Mouse (Mus musculus): ENCODE data around the gene Slc22a14. TPM values are rescaled to one million over a fixed set of nuclear protein-coding genes. Genes with fewer than 3 reads are reported as not detected.
"Not testable (repeated sequence)": the region's sequence is repeated elsewhere in the genome, so short reads cannot be mapped to it uniquely, and the experiment has no call there.

Gene Slc22a14
- total RNA-seq (2021), result not detected
- long read RNA-seq, experiment 1, result 0 reads
- long read RNA-seq, experiment 2, partial matches to known transcripts, result 0 of 1 reads
- long read RNA-seq, experiment 2, other reads (novel, unspliced or antisense), result 1 of 1 reads

- no peak for DNase-seq (ENCODE audit: low spot score in 2 of 2)
Measured at GRCm38 (mm10) chr9:119365284-119365683, at the start of gene Slc22a14. Gene Slc22a14, minus strand, starts transcription at chr9:119365553.

- no peak for DNase-seq (ENCODE audit: low spot score in 2 of 2)
Measured at GRCm38 (mm10) chr9:119409864-119410263, 44.5 kb upstream of the Slc22a14 start.

- no peak for DNase-seq (ENCODE audit: low spot score in 2 of 2)
Measured at GRCm38 (mm10) chr9:119408898-119409664, 43.7 kb upstream of the Slc22a14 start.

- no peak for DNase-seq (ENCODE audit: low spot score in 2 of 2)
Measured at GRCm38 (mm10) chr9:119407884-119408283, 42.5 kb upstream of the Slc22a14 start.

- no peak for DNase-seq (ENCODE audit: low spot score in 2 of 2)
Measured at GRCm38 (mm10) chr9:119404090-119404489, 38.7 kb upstream of the Slc22a14 start.

GRCm38 (mm10) chr9:119403236-119403641 lies 37.9 kb upstream of the Slc22a14 start:
- DNase-seq (ENCODE audit: low spot score in 2 of 2), result peak; percentile 33 to 39

- DNase-seq (ENCODE audit: low spot score in 2 of 2), result peak; percentile 55 to 58
Measured at GRCm38 (mm10) chr9:119402253-119403235, 37.2 kb upstream of the Slc22a14 start.

GRCm38 (mm10) chr9:119401801-119402214 lies 36.5 kb upstream of the Slc22a14 start, which contains the start of gene Acvr2b:
Gene Acvr2b, plus strand, starts transcription at chr9:119402118.
- peak; percentile 90 to 92 for DNase-seq (ENCODE audit: low spot score in 2 of 2)

- DNase-seq (ENCODE audit: low spot score in 2 of 2), result no peak
Measured at GRCm38 (mm10) chr9:119401351-119401750, 36.0 kb upstream of the Slc22a14 start.

- no peak for DNase-seq (ENCODE audit: low spot score in 2 of 2)
Measured at GRCm38 (mm10) chr9:119394808-119395207, 29.5 kb upstream of the Slc22a14 start.

GRCm38 (mm10) chr9:119390214-119390613 lies 24.9 kb upstream of the Slc22a14 start:
- no peak for DNase-seq (ENCODE audit: low spot score in 2 of 2)

- no peak for DNase-seq (ENCODE audit: low spot score in 2 of 2)
Measured at GRCm38 (mm10) chr9:119388956-119389355, 23.6 kb upstream of the Slc22a14 start.

GRCm38 (mm10) chr9:119382603-119383002 lies 17.2 kb upstream of the Slc22a14 start:
- no peak for DNase-seq (ENCODE audit: low spot score in 2 of 2)

- no peak for DNase-seq (ENCODE audit: low spot score in 2 of 2)
Measured at GRCm38 (mm10) chr9:119378231-119378630, 12.9 kb upstream of the Slc22a14 start.

GRCm38 (mm10) chr9:119375556-119375955 lies 10.2 kb upstream of the Slc22a14 start:
- DNase-seq (ENCODE audit: low spot score in 2 of 2), result no peak

GRCm38 (mm10) chr9:119375008-119375407 lies 9.7 kb upstream of the Slc22a14 start:
- no peak for DNase-seq (ENCODE audit: low spot score in 2 of 2)

GRCm38 (mm10) chr9:119371251-119371650 lies 5.9 kb upstream of the Slc22a14 start:
- DNase-seq (ENCODE audit: low spot score in 2 of 2), result no peak

GRCm38 (mm10) chr9:119370770-119371169 lies 5.4 kb upstream of the Slc22a14 start:
- DNase-seq (ENCODE audit: low spot score in 2 of 2), result not testable (repeated sequence)

GRCm38 (mm10) chr9:119368367-119368766 lies 3.0 kb upstream of the Slc22a14 start:
- DNase-seq (ENCODE audit: low spot score in 2 of 2), result no peak

GRCm38 (mm10) chr9:119363229-119363628 lies 2.1 kb downstream of the Slc22a14 start:
- DNase-seq (ENCODE audit: low spot score in 2 of 2), result no peak

- no peak for DNase-seq (ENCODE audit: low spot score in 2 of 2)
Measured at GRCm38 (mm10) chr9:119361416-119361815, 3.9 kb downstream of the Slc22a14 start.

All from adrenal gland, adult 18-20 months (tissue).